Mouse (Mus musculus) liver, embryonic 14.5 days (tissue): ENCODE measurements at regions not wholly inside any gene's neighbourhood (a gene's known extent, or its start where the extent isn't known, plus 50 kb on each side); places are given as distances from the start of the nearest gene placed in this dataset.

ENCODE experiments used
- ATAC-seq: fragments of 200-750 bp; cut with Nextera tagmentation; 2 replicates; pipeline ENCODE4 v1.8.0; 2017; ENCODE audit warnings: moderate number of reproducible peaks, mild to moderate bottlenecking, moderate library complexity; ENCODE audit not compliant: insufficient read depth
- DNase-seq, 3 experiments: peaks; one replicate each; pipeline ENCODE4 v3.0.0-alpha.2; 2012 to 2013; ENCODE audit warnings: low read depth in 3 of 3, low spot score in 3 of 3
- H3K27ac ChIP-seq: fragments of 300-500 bp; sonication (generic); 2 replicates; pipeline ENCODE4 v1.5.1; 2014; ENCODE audit warnings: moderate library complexity, mild to moderate bottlenecking, control low read depth, inconsistent platforms
- H3K27me3 ChIP-seq: fragments of 300-500 bp; sonication (generic); 2 replicates; pipeline ENCODE4 v1.6.1; 2014; ENCODE audit warnings: mild to moderate bottlenecking, low read length, moderate library complexity; ENCODE audit not compliant: control insufficient read depth, insufficient read depth
- H3K36me3 ChIP-seq: fragments of 300-500 bp; sonication (generic); replicated peaks from 2 replicates; pipeline ENCODE4 v1.6.1; 2014; ENCODE audit warnings: low read depth; ENCODE audit not compliant: control insufficient read depth, insufficient read depth
- H3K4me1 ChIP-seq, 2 experiments: fragments of 200-500 bp in 1 of 2; fragments of 300-500 bp in 1 of 2; sonication (generic) in 1 of 2; replicated peaks; 2 replicates each; pipeline ENCODE4 v1.6.1; 2012 to 2014; ENCODE audit warnings: antibody characterized with exemption in 1 of 2, inconsistent platforms in 1 of 2, low read length in 1 of 2; ENCODE audit not compliant: control insufficient read depth in 2 of 2, insufficient read depth in 2 of 2
- H3K4me2 ChIP-seq: fragments of 300-500 bp; sonication (generic); 2 replicates; pipeline ENCODE4 v1.6.1; 2014; ENCODE audit warnings: low read depth, mild to moderate bottlenecking, control low read depth, moderate library complexity
- H3K4me3 ChIP-seq, 2 experiments: fragments of 200-500 bp in 1 of 2; fragments of 300-500 bp in 1 of 2; sonication (generic) in 1 of 2; 2 replicates each; pipeline ENCODE4 v1.5.1; 2012 to 2014; ENCODE audit warnings: low read depth in 2 of 2, low read length in 2 of 2, mild to moderate bottlenecking in 2 of 2, control low read depth in 1 of 2, inconsistent platforms in 1 of 2, moderate library complexity in 1 of 2; ENCODE audit not compliant: insufficient read depth in 1 of 2
- H3K9ac ChIP-seq: fragments of 300-500 bp; sonication (generic); replicated peaks from 2 replicates; pipeline ENCODE4 v1.6.1; 2014; ENCODE audit warnings: mild to moderate bottlenecking, control low read depth, moderate library complexity
- H3K9me3 ChIP-seq: fragments of 300-500 bp; sonication (generic); 2 replicates; pipeline ENCODE4 v1.6.1; 2016; ENCODE audit warnings: low read length, mixed read lengths; ENCODE audit not compliant: control insufficient read depth
- CTCF ChIP-seq: IDR thresholded peaks from 2 replicates; pipeline ENCODE4 v1.5.1; 2016; ENCODE audit warnings: antibody characterized with exemption, low read depth, control low read depth
- EP300 ChIP-seq: IDR thresholded peaks from 2 replicates; pipeline ENCODE4 v1.6.1; 2016; ENCODE audit warnings: antibody characterized with exemption, low read depth
- WGBS: fragments of 180-500 bp; shearing (Covaris S2); extraction: QIAGEN DNeasy Blood & Tissue Kit; methylation state at CpG from one replicate; pipeline ENCODE4 v1.1.7; 2014; ENCODE audit not compliant: insufficient replicate concordance; 5-methylcytosine and 5-hydroxymethylcytosine counted together

DNA sequence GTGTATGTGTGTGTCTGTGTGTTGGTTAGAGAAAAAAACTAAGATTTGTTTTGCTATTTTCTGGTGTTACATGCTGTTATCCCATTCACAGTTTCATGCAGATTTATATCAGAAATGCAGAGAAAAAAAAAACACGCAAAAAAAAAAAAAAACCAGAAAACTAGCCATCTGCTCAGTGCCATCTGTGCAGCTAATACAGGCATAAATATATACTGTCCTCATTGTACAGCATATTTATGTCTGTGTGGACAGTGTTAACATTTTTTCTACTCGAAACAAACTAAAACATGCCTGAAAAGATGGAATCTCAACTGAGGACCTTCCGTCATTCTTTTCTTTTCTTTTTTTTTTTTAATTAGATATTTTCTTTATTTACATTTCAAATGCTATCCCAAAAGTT lies 331.7 kb downstream of the Sema3d start:
- H3K4me2 ChIP-seq = no peak overlapping the region
- no peak overlapping the region for H3K9ac ChIP-seq
- no peak overlapping the region for H3K27ac ChIP-seq
- DNase-seq (no peak), ATAC-seq (no peak)
- TF ChIP-seq EP300 (no peak), CTCF (no peak)
- H3K36me3 ChIP-seq = no peaks in the 10 kb centered on the region
- WGBS = 51% methylated on average over 3 of the region's 3 CpGs
- no peaks in the 10 kb centered on the region for H3K27me3 ChIP-seq
- no peaks in the 10 kb centered on the region for H3K4me1 ChIP-seq
- H3K9me3 ChIP-seq = peaks cover 3% of the 10 kb centered on the region
- no peak overlapping the region for H3K4me3 ChIP-seq

DNA sequence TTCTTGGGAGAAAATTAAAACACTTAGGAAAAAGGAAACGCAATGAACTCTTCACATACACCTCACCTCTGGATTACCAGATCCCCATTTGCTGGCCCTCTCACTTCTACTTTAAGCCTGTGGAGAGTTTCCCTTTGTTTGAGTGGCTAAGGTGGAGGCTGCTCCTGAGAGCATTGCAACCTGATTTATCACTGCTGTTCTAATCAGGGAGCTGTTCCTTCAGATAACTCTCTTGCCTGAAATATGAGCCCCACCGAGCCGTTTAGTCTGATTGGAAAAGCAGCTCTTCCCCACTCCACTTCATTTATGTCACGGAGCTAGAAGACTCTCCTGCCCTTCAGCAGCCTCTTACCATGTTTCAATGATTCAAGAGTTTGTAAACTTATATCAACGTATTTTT lies 368.3 kb downstream of the Sema3d start:
- Histone ChIP-seq H3K27me3 (no peaks in the 10 kb centered on the region), H3K4me2 (no peak overlapping the region), H3K9ac (no peak overlapping the region), H3K4me3 (no peak overlapping the region), H3K4me1 (no peaks in the 10 kb centered on the region), H3K9me3 (no peaks in the 10 kb centered on the region), H3K27ac (no peak overlapping the region), H3K36me3 (no peaks in the 10 kb centered on the region)
- ATAC-seq = no peak
- TF ChIP-seq EP300 (no peak), CTCF (no peak)
- 37% methylated on average over 5 of the region's 5 CpGs for WGBS
- no peak for DNase-seq

GRCm38 (mm10) chr5:12759634-12760033 lies 365.6 kb upstream of the Sema3a start:
- ATAC-seq (no peak), DNase-seq (no peak)
- Histone ChIP-seq H3K4me1 (no peaks in the 10 kb centered on the region), H3K9ac (no peak overlapping the region), H3K27ac (no peak overlapping the region), H3K27me3 (no peaks in the 10 kb centered on the region), H3K36me3 (no peaks in the 10 kb centered on the region), H3K9me3 (no peaks in the 10 kb centered on the region), H3K4me2 (no peak overlapping the region), H3K4me3 (no peak overlapping the region)
- no peak for TF ChIP-seq EP300
- no peak for TF ChIP-seq CTCF

DNA sequence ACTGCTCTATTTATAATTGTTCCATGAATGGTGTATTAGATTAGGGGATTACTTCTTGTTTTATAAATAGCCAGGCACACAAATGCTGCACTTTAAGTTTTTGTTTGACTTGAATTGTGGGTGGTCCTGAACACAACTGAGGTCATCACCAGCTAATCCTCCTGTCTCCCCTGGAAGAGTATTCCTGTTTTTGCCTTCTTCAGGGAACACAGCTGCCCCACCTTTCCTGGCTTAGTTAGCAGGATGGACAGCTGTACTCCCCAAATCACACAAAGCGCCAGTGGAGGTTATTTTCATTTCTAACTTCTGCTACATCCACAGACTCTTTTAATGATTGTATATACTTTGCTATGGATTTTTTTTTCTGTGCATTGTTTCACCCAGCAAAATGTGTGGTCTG lies 357.8 kb upstream of the Sema3a start:
- ATAC-seq = no peak

DNA sequence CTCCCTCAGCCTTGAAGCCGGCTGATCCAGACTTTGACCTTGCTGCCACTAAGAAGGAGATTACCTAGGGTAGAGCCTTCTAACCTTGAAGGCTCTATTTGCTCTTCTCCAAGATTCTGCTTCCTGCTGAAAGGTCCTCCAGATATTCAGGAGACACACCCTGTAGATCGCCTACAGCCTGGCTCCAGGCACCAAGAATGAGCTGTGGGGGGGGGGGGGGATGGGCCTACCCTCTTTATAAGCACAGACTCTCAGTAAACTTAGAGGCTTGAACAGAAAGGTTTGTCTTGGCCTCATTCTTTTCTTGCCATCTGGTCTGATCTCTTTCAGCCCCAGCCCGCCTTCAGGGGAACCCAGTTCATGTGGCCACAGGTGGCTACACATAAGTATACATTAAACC lies 342.5 kb upstream of the Sema3a start:
- no peak for TF ChIP-seq CTCF
- TF ChIP-seq EP300 = no peak
- Histone ChIP-seq H3K9me3 (no peaks in the 10 kb centered on the region), H3K4me3 (no peak overlapping the region), H3K4me1 (no peaks in the 10 kb centered on the region), H3K27me3 (no peaks in the 10 kb centered on the region), H3K36me3 (no peaks in the 10 kb centered on the region), H3K27ac (no peak overlapping the region), H3K4me2 (no peak overlapping the region), H3K9ac (no peak overlapping the region)
- DNase-seq = no peak
- no peak for ATAC-seq
- 72% methylated on average over 3 of the region's 3 CpGs for WGBS

More for the DNA sequence above, 357.8 kb upstream of the Sema3a start:
- no peak overlapping the region for H3K9ac ChIP-seq
- no peak for DNase-seq
- H3K4me3 ChIP-seq = no peak overlapping the region
- 55% methylated on average over 1 of the region's 1 CpGs for WGBS
- no peaks in the 10 kb centered on the region for H3K4me1 ChIP-seq
- H3K27ac ChIP-seq = no peak overlapping the region
- no peak overlapping the region for H3K4me2 ChIP-seq
- H3K36me3 ChIP-seq = no peaks in the 10 kb centered on the region
- H3K27me3 ChIP-seq = no peaks in the 10 kb centered on the region
- no peaks in the 10 kb centered on the region for H3K9me3 ChIP-seq
- TF ChIP-seq CTCF (no peak), EP300 (no peak)

- no peak for TF ChIP-seq CTCF
- no peak for TF ChIP-seq EP300
- H3K9me3 ChIP-seq = no peaks in the 10 kb centered on the region
- ATAC-seq = no peak
- no peaks in the 10 kb centered on the region for H3K27me3 ChIP-seq
- no peaks in the 10 kb centered on the region for H3K4me1 ChIP-seq
- H3K36me3 ChIP-seq = no peaks in the 10 kb centered on the region
- H3K27ac ChIP-seq = no peak overlapping the region
- DNase-seq = no peak
- no peak overlapping the region for H3K4me2 ChIP-seq
- H3K4me3 ChIP-seq = no peak overlapping the region
- WGBS = 42% methylated on average over 1 of the region's 1 CpGs
- H3K9ac ChIP-seq = no peak overlapping the region
Measured at GRCm38 (mm10) chr5:12808729-12809128, 316.5 kb upstream of the Sema3a start.
